Mouse (Mus musculus) midbrain, embryonic 11.5 days (tissue): Measurements from ENCODE around the gene Gm38431. TPM values are rescaled to one million over a fixed set of nuclear protein-coding genes. Genes with fewer than 3 reads are reported as not detected.
A peak's percentile ranks its signal among the peaks of the same experiment; 100 is the strongest.
"Not testable (repeated sequence)": the region's sequence is repeated elsewhere in the genome, so short reads cannot be mapped to it uniquely, and the experiment has no call there.

Experiments
- ATAC-seq: fragments of 200-750 bp; cut with Nextera tagmentation; 2 replicates; pipeline ENCODE4 v1.8.0; 2017; ENCODE audit warnings: moderate TSS enrichment, moderate library complexity; ENCODE audit not compliant: low FRiP score
- DNase-seq: peaks from one replicate; pipeline ENCODE4 v3.0.0; 2015; ENCODE audit warnings: low spot score; ENCODE audit errors: missing footprints
- H3K27ac ChIP-seq: fragments of 300-500 bp; sonication (generic); 2 replicates; pipeline ENCODE4 v1.5.1; 2014; ENCODE audit warnings: low read depth, low read length
- H3K27me3 ChIP-seq: fragments of 300-500 bp; sonication (generic); 2 replicates; pipeline ENCODE4 v1.6.1; 2014; ENCODE audit warnings: mild to moderate bottlenecking, low read length, moderate library complexity, mixed read lengths; ENCODE audit not compliant: control insufficient read depth, insufficient read depth
- H3K36me3 ChIP-seq: fragments of 300-500 bp; sonication (generic); 2 replicates; pipeline ENCODE4 v1.6.1; 2014; ENCODE audit warnings: mild to moderate bottlenecking, low read length, moderate library complexity, mixed read lengths; ENCODE audit not compliant: control insufficient read depth, insufficient read depth
- H3K4me1 ChIP-seq: fragments of 300-500 bp; sonication (generic); 2 replicates; pipeline ENCODE4 v1.6.1; 2014; ENCODE audit warnings: low read length; ENCODE audit not compliant: control insufficient read depth, insufficient read depth
- H3K4me2 ChIP-seq: fragments of 300-500 bp; sonication (generic); 2 replicates; pipeline ENCODE4 v1.6.1; 2014; ENCODE audit warnings: mild to moderate bottlenecking, moderate library complexity
- H3K4me3 ChIP-seq: fragments of 300-500 bp; sonication (generic); 2 replicates; pipeline ENCODE4 v1.5.1; 2014; ENCODE audit warnings: low read depth, low read length
- H3K9ac ChIP-seq: fragments of 300-500 bp; sonication (generic); 2 replicates; pipeline ENCODE4 v1.6.1; 2014; ENCODE audit warnings: low read length
- H3K9me3 ChIP-seq: fragments of 300-500 bp; sonication (generic); 2 replicates; pipeline ENCODE4 v1.6.1; 2016; ENCODE audit warnings: low read length; ENCODE audit not compliant: control insufficient read depth
- WGBS: fragments of 180-500 bp; shearing (Covaris S2); extraction: QIAGEN DNeasy Blood & Tissue Kit; methylation state at CpG from one replicate; pipeline ENCODE4 v1.1.7; 2014; 5-methylcytosine and 5-hydroxymethylcytosine counted together
- polyA plus RNA-seq: library from polyadenylated mRNA; unstranded; fragments of >200 nt; fragmentation: Nextera tagmentation; extraction: Ambion mirVana; gene quantifications from 2 replicates; pipeline ENCODE4 v1.2.1, GENCODE M21; 2014

Gene Gm38431
- polyA plus RNA-seq, 1 experiment from 2014 or later, result 2.1 TPM

DNA sequence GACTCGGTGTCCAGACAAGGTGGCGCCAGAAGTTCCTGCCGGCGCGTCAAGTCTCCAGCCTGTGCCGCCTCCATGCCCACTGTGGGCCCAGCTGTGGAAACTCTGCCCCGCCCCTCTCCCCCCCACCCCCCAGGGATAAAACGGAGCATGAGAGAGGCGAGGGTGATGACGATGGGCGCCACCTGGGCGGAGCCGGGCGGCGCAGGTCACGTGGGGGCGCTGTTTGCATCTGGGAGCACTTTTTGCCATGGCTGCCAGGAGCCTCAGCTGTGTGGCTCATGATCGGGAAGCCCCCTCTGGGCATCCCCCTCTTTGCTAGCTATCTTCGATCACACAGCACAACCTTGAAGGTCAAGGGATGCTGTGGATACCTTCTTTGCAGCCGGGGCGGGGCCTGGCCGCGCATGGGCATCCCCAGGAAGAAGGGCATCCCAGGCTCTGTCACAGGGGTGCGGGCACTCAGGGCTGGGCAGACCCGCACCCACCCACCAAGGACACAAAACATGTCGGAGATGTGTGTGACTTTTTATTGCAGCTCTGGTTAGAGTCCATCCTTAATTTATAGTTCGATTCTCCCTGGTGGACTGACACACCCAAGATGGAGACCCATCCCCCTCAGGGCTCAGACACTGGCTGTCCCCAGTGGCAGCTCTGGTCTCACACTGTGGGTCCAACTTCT is 24.7 kb downstream of the Gm38431 start, which contains the start of gene Zglp1:
Gene Zglp1 (minus strand): TSS at position 88 of the 679 bp plus-strand sequence.
- Histone ChIP-seq H3K4me2 (no peak within 1 kb of the TSS), H3K4me3 (no peak within 1 kb of the TSS), H3K9ac (no peak within 1 kb of the TSS), H3K27me3 (no peaks in the 10 kb centered on the region), H3K36me3 (peaks cover 7% of the 10 kb centered on the region; the same call in 1 of the 2 replicates), H3K9me3 (no peaks in the 10 kb centered on the region), H3K27ac (no peak within 1 kb of the TSS), H3K4me1 (no peaks in the 10 kb centered on the region)
- DNase-seq (peak; percentile 72), ATAC-seq (no peak)
- 85% methylated on average over 27 of the region's 27 CpGs for WGBS

- Histone ChIP-seq H3K36me3 (peaks cover 3% of the 10 kb centered on the region; the same call in 1 of the 2 replicates), H3K27me3 (no peaks in the 10 kb centered on the region), H3K4me1 (no peaks in the 10 kb centered on the region), H3K9me3 (no peaks in the 10 kb centered on the region), H3K9ac (no peak overlapping the region), H3K4me3 (no peak overlapping the region), H3K27ac (no peak overlapping the region), H3K4me2 (no peak overlapping the region)
- ATAC-seq (no peak), DNase-seq (no peak)
- WGBS, result 88% methylated on average over 2 of the region's 2 CpGs
Measured at GRCm38 (mm10) chr9:21062928-21063327, 28.9 kb downstream of the Gm38431 start.

DNA sequence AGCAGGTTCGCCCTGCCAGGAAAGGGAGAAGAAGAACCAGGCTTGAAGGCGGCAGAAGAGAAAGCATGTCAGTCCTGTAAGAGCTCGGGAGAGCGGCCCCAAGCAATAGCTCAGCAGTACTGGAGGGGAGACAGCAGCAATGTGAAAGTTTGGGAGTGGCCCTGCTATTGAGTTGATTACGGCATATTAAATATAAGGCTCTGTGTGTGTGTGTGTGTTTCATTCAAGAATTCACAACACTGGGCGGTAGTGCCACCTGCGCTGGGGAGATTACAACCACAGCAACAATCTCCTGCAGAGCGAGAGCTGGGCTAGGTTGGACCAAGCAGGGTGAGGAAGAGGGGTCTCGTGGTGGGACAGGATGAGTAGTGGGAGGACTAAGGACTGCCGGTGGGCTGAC is 40.2 kb downstream of the Gm38431 start:
- no peak overlapping the region for H3K4me2 ChIP-seq
- 72% methylated on average over 10 of the region's 10 CpGs for WGBS
- ATAC-seq, result no peak

DNA sequence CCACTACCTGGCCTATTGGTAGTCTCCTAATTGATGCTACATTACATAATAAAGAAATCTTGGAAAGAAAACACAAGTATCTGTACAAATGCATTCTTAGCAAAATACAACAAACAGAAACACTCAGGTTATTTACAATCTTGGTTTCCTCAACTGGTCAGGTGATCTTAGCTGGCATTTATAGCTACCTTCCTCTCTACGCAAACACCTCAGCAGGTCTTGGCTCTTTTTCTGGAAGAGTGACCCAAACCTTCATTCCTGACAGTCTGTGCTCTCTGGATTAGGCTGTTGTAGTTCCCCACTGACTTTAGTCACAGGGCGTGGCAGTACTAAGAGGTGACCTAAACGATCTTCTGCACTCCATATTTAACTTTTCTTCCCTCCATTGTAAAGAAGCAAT is 46.6 kb downstream of the Gm38431 start:
- H3K36me3 ChIP-seq, result no peaks in the 10 kb centered on the region
- no peak overlapping the region for H3K4me3 ChIP-seq
- ATAC-seq (no peak), DNase-seq (no peak)
- H3K27ac ChIP-seq, result no peak overlapping the region
- no peak overlapping the region for H3K4me2 ChIP-seq
- no peaks in the 10 kb centered on the region for H3K9me3 ChIP-seq
- WGBS, result 90% methylated on average over 3 of the region's 3 CpGs
- H3K9ac ChIP-seq, result no peak overlapping the region
- peaks cover under 1% of the 10 kb centered on the region; the same call in 1 of the 2 replicates for H3K27me3 ChIP-seq
- no peaks in the 10 kb centered on the region for H3K4me1 ChIP-seq

More for the DNA sequence above, 40.2 kb downstream of the Gm38431 start:
- H3K36me3 ChIP-seq, result no peaks in the 10 kb centered on the region
- no peak overlapping the region for H3K9ac ChIP-seq
- H3K4me3 ChIP-seq, result no peak overlapping the region
- no peaks in the 10 kb centered on the region for H3K27me3 ChIP-seq
- no peak for DNase-seq
- H3K27ac ChIP-seq, result no peak overlapping the region
- no peaks in the 10 kb centered on the region for H3K9me3 ChIP-seq
- H3K4me1 ChIP-seq, result no peaks in the 10 kb centered on the region

- not testable (repeated sequence) for H3K27ac ChIP-seq, ATAC-seq, H3K4me3 ChIP-seq, H3K36me3 ChIP-seq, H3K4me2 ChIP-seq, H3K9me3 ChIP-seq, DNase-seq, H3K27me3 ChIP-seq, H3K9ac ChIP-seq, H3K4me1 ChIP-seq
- 57% methylated on average over 1 of the region's 1 CpGs for WGBS
Measured at GRCm38 (mm10) chr9:21044785-21045184, 47.0 kb downstream of the Gm38431 start.

- no peak for ATAC-seq
- WGBS, result 82% methylated on average over 4 of the region's 4 CpGs
Measured at GRCm38 (mm10) chr9:21043563-21043962, 48.2 kb downstream of the Gm38431 start.

GRCm38 (mm10) chr9:21041308-21041707 is 50.5 kb downstream of the Gm38431 start:
- Histone ChIP-seq H3K9me3 (no peaks in the 10 kb centered on the region), H3K4me1 (peaks cover 8% of the 10 kb centered on the region; the same call in 1 of the 2 replicates), H3K4me2 (no peak overlapping the region), H3K36me3 (no peaks in the 10 kb centered on the region), H3K27me3 (peaks cover 38% of the 10 kb centered on the region), H3K9ac (no peak overlapping the region), H3K4me3 (no peak overlapping the region), H3K27ac (no peak overlapping the region)
- 50% methylated on average over 4 of the region's 4 CpGs for WGBS
- DNase-seq, result peak; percentile 53
- ATAC-seq, result no peak

More at GRCm38 (mm10) chr9:21043563-21043962, 48.2 kb downstream of the Gm38431 start:
- H3K9ac ChIP-seq, result no peak overlapping the region
- no peak overlapping the region for H3K27ac ChIP-seq
- H3K9me3 ChIP-seq, result no peaks in the 10 kb centered on the region
- no peak for DNase-seq
- peaks cover 15% of the 10 kb centered on the region for H3K27me3 ChIP-seq
- H3K36me3 ChIP-seq, result no peaks in the 10 kb centered on the region
- H3K4me3 ChIP-seq, result no peak overlapping the region
- no peaks in the 10 kb centered on the region for H3K4me1 ChIP-seq
- H3K4me2 ChIP-seq, result no peak overlapping the region

DNA sequence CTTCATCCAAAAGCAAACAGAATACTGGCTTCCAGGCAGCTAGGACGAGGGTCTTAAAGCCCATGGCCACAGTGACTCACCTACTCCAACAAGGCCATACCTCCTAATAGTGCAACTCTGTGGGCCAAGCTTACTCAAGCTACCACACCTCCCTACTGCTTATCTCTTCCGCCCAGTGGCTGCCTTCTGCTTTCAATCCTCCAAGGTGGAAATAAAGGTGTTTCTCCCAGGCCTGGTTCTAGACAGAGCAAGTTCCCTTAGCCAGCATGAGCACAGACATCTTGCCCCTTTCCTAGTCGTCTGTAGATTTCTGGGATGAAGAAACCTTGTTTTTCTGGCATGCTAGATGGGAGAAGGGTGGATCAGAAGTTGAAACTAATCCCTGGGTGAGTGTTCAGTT is 52.0 kb downstream of the Gm38431 start:
- Histone ChIP-seq H3K27ac (no peak overlapping the region), H3K36me3 (no peaks in the 10 kb centered on the region), H3K27me3 (peaks cover 53% of the 10 kb centered on the region), H3K4me1 (peaks cover 8% of the 10 kb centered on the region; the same call in 1 of the 2 replicates), H3K4me2 (no peak overlapping the region), H3K9ac (no peak overlapping the region), H3K4me3 (no peak overlapping the region), H3K9me3 (no peaks in the 10 kb centered on the region)
- ATAC-seq (no peak), DNase-seq (peak; percentile 78)
- WGBS, result 79% methylated on average over 3 of the region's 3 CpGs

DNA sequence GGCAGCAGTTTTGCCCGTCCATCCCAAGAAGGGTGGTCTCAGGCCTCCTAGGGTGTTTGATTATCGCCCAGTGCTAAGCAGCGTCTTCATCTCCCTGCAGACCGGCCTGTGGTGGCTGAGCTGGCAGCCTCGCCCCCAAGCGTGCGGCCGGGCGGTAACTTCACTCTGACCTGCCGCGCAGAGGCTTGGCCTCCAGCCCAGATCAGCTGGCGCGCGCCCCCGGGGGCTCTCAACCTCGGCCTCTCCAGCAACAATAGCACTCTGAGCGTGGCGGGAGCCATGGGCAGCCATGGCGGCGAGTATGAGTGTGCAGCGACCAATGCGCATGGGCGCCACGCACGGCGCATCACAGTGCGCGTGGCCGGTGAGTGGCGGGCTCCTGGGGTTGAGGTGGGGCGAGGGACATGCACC is 54.3 kb downstream of the Gm38431 start:
- H3K4me3 ChIP-seq, result peak overlapping the region; percentile 24
- DNase-seq, result peak; percentile 92
- H3K9me3 ChIP-seq, result no peaks in the 10 kb centered on the region
- no peaks in the 10 kb centered on the region for H3K36me3 ChIP-seq
- H3K27ac ChIP-seq, result no peak overlapping the region
- H3K9ac ChIP-seq, result peak overlapping the region; percentile 44
- H3K4me1 ChIP-seq, result peaks cover 18% of the 10 kb centered on the region
- WGBS, result 2% methylated on average over 31 of the region's 31 CpGs
- H3K4me2 ChIP-seq, result peak overlapping the region; percentile 53
- H3K27me3 ChIP-seq, result peaks cover 75% of the 10 kb centered on the region
- ATAC-seq, result peak; percentile 43; the same call in 1 of the 2 replicates
